In genomic region chr11:120261416-120262355, GRCm38 (mm10) we compare ENCODE assay signal across 8 mouse cellular contexts. TPM values are rescaled to one million over a fixed set of nuclear protein-coding genes. Genes with fewer than 3 reads are reported as not detected.
DNase-seq lines count a peak whose midpoint lies in the region; ATAC-seq lines count a peak whose summit lies in the region.

No protein-coding gene starts in this region.

- peak; percentile 86 for ATAC-seq in forebrain, embryonic 15.5 days (replicated peaks)
- ATAC-seq in liver, embryonic 13.5 days (ENCODE audit: low read depth): 0 out of 2 replicates have a peak, but pooled peaks have one; percentile 6
- ATAC-seq in neural tube, embryonic 15.5 days (ENCODE audit: low FRiP score): peak; percentile 77

- peaks cover 91% of the 10 kb centered on the region for H3K4me1 ChIP-seq in forebrain, embryonic 15.5 days
- peaks cover 37% of the 10 kb centered on the region for H3K4me1 ChIP-seq in liver, embryonic 13.5 days (replicated peaks)
- peaks cover 95% of the 10 kb centered on the region for H3K4me1 ChIP-seq in neural tube, embryonic 15.5 days

- peak overlapping the region; percentile 81 for H3K27ac ChIP-seq in forebrain, embryonic 15.5 days (replicated peaks)
- H3K27ac ChIP-seq in liver, embryonic 13.5 days: no peak overlapping the region
- H3K27ac ChIP-seq in neural tube, embryonic 15.5 days (replicated peaks): peak overlapping the region; percentile 78

- H3K9ac ChIP-seq in forebrain, embryonic 15.5 days (replicated peaks): no peak overlapping the region
- no peak overlapping the region for H3K9ac ChIP-seq in liver, embryonic 13.5 days
- H3K9ac ChIP-seq in neural tube, embryonic 15.5 days (replicated peaks): no peak overlapping the region; the same call in 1 of the 2 replicates

- WGBS in forebrain, embryonic 15.5 days: 11% methylated on average over 20 of the region's 20 CpGs
- 63% methylated on average over 20 of the region's 20 CpGs for WGBS in liver, embryonic 13.5 days (ENCODE audit: insufficient replicate concordance)
- 25% methylated on average over 20 of the region's 20 CpGs for WGBS in neural tube, embryonic 15.5 days

- DNase-seq in 3T3-L1 (ENCODE audit: low read depth, low spot score): peak; percentile 95
- peak; percentile 78 for DNase-seq in brain, embryonic 18.5 days (ENCODE audit: low read depth, low spot score)
- peak; percentile 96 to 98 for DNase-seq in heart, postnatal 10 days
- peak; percentile 92 to 94 for DNase-seq in kidney, postnatal 4 days
- DNase-seq in liver, embryonic 13.5 days: no peak
- DNase-seq in thymus, postnatal 25 days: peak; percentile 44

- no peak overlapping the region; the same call in 1 of the 2 replicates for H3K4me3 ChIP-seq in forebrain, embryonic 15.5 days
- H3K4me3 ChIP-seq in liver, embryonic 13.5 days (replicated peaks): no peak overlapping the region
- H3K4me3 ChIP-seq in neural tube, embryonic 15.5 days (replicated peaks): no peak overlapping the region

- no peaks in the 10 kb centered on the region for H3K9me3 ChIP-seq in forebrain, embryonic 15.5 days
- H3K9me3 ChIP-seq in liver, embryonic 13.5 days (replicated peaks): no peaks in the 10 kb centered on the region
- H3K9me3 ChIP-seq in neural tube, embryonic 15.5 days (replicated peaks): no peaks in the 10 kb centered on the region

- intact Hi-C loops in heart, postnatal 10 days (cut with DNase I): loop anchor here (2.0 to 5.0 kb wide), 2 partner anchors 21 to 149 kb away; no protein-coding TSS in a partner anchor

- no peaks in the 10 kb centered on the region for H3K27me3 ChIP-seq in forebrain, embryonic 15.5 days
- H3K27me3 ChIP-seq in liver, embryonic 13.5 days: no peaks in the 10 kb centered on the region
- no peaks in the 10 kb centered on the region for H3K27me3 ChIP-seq in neural tube, embryonic 15.5 days (replicated peaks)

- H3K4me2 ChIP-seq in forebrain, embryonic 15.5 days (replicated peaks): peak overlapping the region; percentile 20
- no peak overlapping the region for H3K4me2 ChIP-seq in liver, embryonic 13.5 days
- peak overlapping the region; percentile 25 for H3K4me2 ChIP-seq in neural tube, embryonic 15.5 days

- no peaks in the 10 kb centered on the region for H3K36me3 ChIP-seq in forebrain, embryonic 15.5 days
- H3K36me3 ChIP-seq in liver, embryonic 13.5 days: no peaks in the 10 kb centered on the region
- no peaks in the 10 kb centered on the region for H3K36me3 ChIP-seq in neural tube, embryonic 15.5 days

RNA-seq across cellular contexts. Expression of gene Bahcc1, which starts 28.9 kb away (rescaled TPM):
- polyA plus RNA-seq in forebrain, embryonic 15.5 days (2015; fragmentation: Nextera tagmentation; extraction: Ambion mirVana): 15.4 and 16.1 TPM in 2 replicates
- total RNA-seq in heart, postnatal 10 days (2021): 10 to 100 TPM in 1 of 2 experiments, 1 to 10 TPM in 1; 8.8 to 14.1 TPM
- 1.3 and 1.4 TPM in 2 replicates for polyA plus RNA-seq in liver, embryonic 13.5 days (2015; fragmentation: Nextera tagmentation; extraction: Ambion mirVana)
- polyA plus RNA-seq in neural tube, embryonic 15.5 days (2015; fragmentation: Nextera tagmentation; extraction: Ambion mirVana): 8.7 and 10.4 TPM in 2 replicates

Comparison
In these comparisons a context has a peak if more than half of its experiments do, and no peak if none do; other contexts are left out.
1. ATAC-seq: peak in every context shown above with its lines; median percentile 86 in forebrain, embryonic 15.5 days; 77 in neural tube, embryonic 15.5 days; 6 in liver, embryonic 13.5 days.